Mouse (Mus musculus): ENCODE measurements around the gene Ifit2. TPM values are rescaled to one million over a fixed set of nuclear protein-coding genes. Genes with fewer than 3 reads are reported as not detected.

The Ifit2 gene
- polyA plus RNA-seq, 1 experiment from 2014 or later, result 9.0 TPM

GRCm38 (mm10) chr19:34520051-34520450 is 30.4 kb upstream of the Ifit2 start:
- Histone ChIP-seq H3K36me3 (peaks cover 22% of the 10 kb centered on the region; the same call in 1 of the 2 replicates), H3K27ac (no peak overlapping the region), H3K27me3 (no peaks in the 10 kb centered on the region), H3K4me2 (no peak overlapping the region), H3K4me3 (replicated peaks) (no peak overlapping the region), H3K9me3 (no peaks in the 10 kb centered on the region), H3K9ac (replicated peaks) (no peak overlapping the region), H3K4me1 (replicated peaks) (peaks cover 7% of the 10 kb centered on the region)
- WGBS, result 85% methylated on average over 4 of the region's 4 CpGs
- no peak for ATAC-seq (ENCODE audit: insufficient number of reproducible peaks, insufficient read depth, low FRiP score, low TSS enrichment, low read depth)

GRCm38 (mm10) chr19:34521361-34521760 is 29.1 kb upstream of the Ifit2 start:
- ATAC-seq (ENCODE audit: insufficient number of reproducible peaks, insufficient read depth, low FRiP score, low TSS enrichment, low read depth), result no peak
- Histone ChIP-seq H3K9ac (replicated peaks) (no peak overlapping the region), H3K4me2 (no peak overlapping the region), H3K27ac (no peak overlapping the region), H3K27me3 (no peaks in the 10 kb centered on the region), H3K4me3 (replicated peaks) (no peak overlapping the region), H3K9me3 (no peaks in the 10 kb centered on the region), H3K36me3 (peaks cover 22% of the 10 kb centered on the region; the same call in 1 of the 2 replicates), H3K4me1 (replicated peaks) (peaks cover 19% of the 10 kb centered on the region)
- WGBS, result 70% methylated on average over 2 of the region's 2 CpGs

GRCm38 (mm10) chr19:34521978-34522377 is 28.5 kb upstream of the Ifit2 start:
- Histone ChIP-seq H3K27ac (no peak overlapping the region), H3K4me3 (replicated peaks) (no peak overlapping the region), H3K27me3 (no peaks in the 10 kb centered on the region), H3K4me2 (no peak overlapping the region), H3K9ac (replicated peaks) (no peak overlapping the region), H3K36me3 (peaks cover 22% of the 10 kb centered on the region; the same call in 1 of the 2 replicates), H3K9me3 (no peaks in the 10 kb centered on the region), H3K4me1 (replicated peaks) (peaks cover 20% of the 10 kb centered on the region)
- ATAC-seq (ENCODE audit: insufficient number of reproducible peaks, insufficient read depth, low FRiP score, low TSS enrichment, low read depth), result no peak
- WGBS, result 91% methylated on average over 1 of the region's 1 CpGs

- Histone ChIP-seq H3K4me1 (replicated peaks) (peaks cover 20% of the 10 kb centered on the region), H3K4me3 (replicated peaks) (no peak overlapping the region), H3K9ac (replicated peaks) (no peak overlapping the region), H3K4me2 (no peak overlapping the region), H3K27me3 (no peaks in the 10 kb centered on the region), H3K9me3 (no peaks in the 10 kb centered on the region), H3K27ac (no peak overlapping the region), H3K36me3 (peaks cover 21% of the 10 kb centered on the region; the same call in 1 of the 2 replicates)
- no peak for ATAC-seq (ENCODE audit: insufficient number of reproducible peaks, insufficient read depth, low FRiP score, low TSS enrichment, low read depth)
- 89% methylated on average over 12 of the region's 12 CpGs for WGBS
These were observed 27.3 kb upstream of the Ifit2 start for GRCm38 (mm10) chr19:34523106-34523725.

- WGBS, result 40% methylated on average over 9 of the region's 9 CpGs
- no peaks in the 10 kb centered on the region for H3K27me3 ChIP-seq
- no peak for ATAC-seq (ENCODE audit: insufficient number of reproducible peaks, insufficient read depth, low FRiP score, low TSS enrichment, low read depth)
- H3K27ac ChIP-seq, result no peak overlapping the region
- H3K9ac ChIP-seq (replicated peaks), result no peak overlapping the region
- peak overlapping the region; percentile 23; the same call in 1 of the 2 replicates for H3K4me2 ChIP-seq
- peaks cover 20% of the 10 kb centered on the region for H3K4me1 ChIP-seq (replicated peaks)
- H3K4me3 ChIP-seq (replicated peaks), result no peak overlapping the region
- H3K9me3 ChIP-seq, result no peaks in the 10 kb centered on the region
- 0 out of 2 replicates have a peak, but pooled peaks cover 8% of the 10 kb centered on the region for H3K36me3 ChIP-seq
These were observed 25.8 kb upstream of the Ifit2 start for GRCm38 (mm10) chr19:34524646-34525045.

GRCm38 (mm10) chr19:34526321-34526923 is 24.1 kb upstream of the Ifit2 start:
- Histone ChIP-seq H3K9me3 (no peaks in the 10 kb centered on the region), H3K36me3 (0 out of 2 replicates have a peak, but pooled peaks cover 4% of the 10 kb centered on the region), H3K9ac (replicated peaks) (peak overlapping the region; percentile 72), H3K4me3 (replicated peaks) (peak overlapping the region; percentile 69), H3K27me3 (no peaks in the 10 kb centered on the region), H3K4me2 (peak overlapping the region; percentile 79), H3K27ac (peak overlapping the region; percentile 53; the same call in 1 of the 2 replicates), H3K4me1 (replicated peaks) (peaks cover 20% of the 10 kb centered on the region)
- no peak for ATAC-seq (ENCODE audit: insufficient number of reproducible peaks, insufficient read depth, low FRiP score, low TSS enrichment, low read depth)
- 33% methylated on average over 11 of the region's 11 CpGs for WGBS

- H3K9ac ChIP-seq (replicated peaks), result peak within 1 kb of the TSS; percentile 72
- WGBS, result 1% methylated on average over 29 of the region's 29 CpGs
- H3K4me1 ChIP-seq (replicated peaks), result peaks cover 20% of the 10 kb centered on the region
- H3K4me2 ChIP-seq, result peak within 1 kb of the TSS; percentile 79
- peak within 1 kb of the TSS; percentile 69 for H3K4me3 ChIP-seq (replicated peaks)
- H3K9me3 ChIP-seq, result no peaks in the 10 kb centered on the region
- H3K27ac ChIP-seq, result peak within 1 kb of the TSS; percentile 53; the same call in 1 of the 2 replicates
- H3K36me3 ChIP-seq, result 0 out of 2 replicates have a peak, but pooled peaks cover under 1% of the 10 kb centered on the region
- ATAC-seq (ENCODE audit: insufficient number of reproducible peaks, insufficient read depth, low FRiP score, low TSS enrichment, low read depth), result peak; percentile 100
- H3K27me3 ChIP-seq, result no peaks in the 10 kb centered on the region
These were observed 23.4 kb upstream of the Ifit2 start, which contains the start of gene Lipa for GRCm38 (mm10) chr19:34526941-34527682. Gene Lipa (minus strand): TSS chr19:34527474.

GRCm38 (mm10) chr19:34532061-34532751 is 18.3 kb upstream of the Ifit2 start:
- H3K4me1 ChIP-seq (replicated peaks), result no peaks in the 10 kb centered on the region
- no peak for ATAC-seq (ENCODE audit: insufficient number of reproducible peaks, insufficient read depth, low FRiP score, low TSS enrichment, low read depth)
- H3K9ac ChIP-seq (replicated peaks), result no peak overlapping the region
- no peaks in the 10 kb centered on the region for H3K27me3 ChIP-seq
- H3K27ac ChIP-seq, result no peak overlapping the region
- no peak overlapping the region for H3K4me3 ChIP-seq (replicated peaks)
- WGBS, result 93% methylated on average over 4 of the region's 4 CpGs
- no peak overlapping the region for H3K4me2 ChIP-seq
- H3K36me3 ChIP-seq, result no peaks in the 10 kb centered on the region
- H3K9me3 ChIP-seq, result no peaks in the 10 kb centered on the region

- WGBS, result 76% methylated on average over 1 of the region's 1 CpGs
- Histone ChIP-seq H3K4me3 (replicated peaks) (no peak overlapping the region), H3K36me3 (no peaks in the 10 kb centered on the region), H3K4me2 (no peak overlapping the region), H3K9me3 (no peaks in the 10 kb centered on the region), H3K9ac (replicated peaks) (no peak overlapping the region), H3K27ac (no peak overlapping the region), H3K27me3 (no peaks in the 10 kb centered on the region), H3K4me1 (replicated peaks) (no peaks in the 10 kb centered on the region)
- no peak for ATAC-seq (ENCODE audit: insufficient number of reproducible peaks, insufficient read depth, low FRiP score, low TSS enrichment, low read depth)
These were observed 11.1 kb upstream of the Ifit2 start for GRCm38 (mm10) chr19:34539422-34539821.

GRCm38 (mm10) chr19:34546211-34546610 is 4.3 kb upstream of the Ifit2 start:
- WGBS, result 88% methylated on average over 4 of the region's 4 CpGs
- Histone ChIP-seq H3K36me3 (no peaks in the 10 kb centered on the region), H3K27ac (no peak overlapping the region), H3K4me1 (replicated peaks) (no peaks in the 10 kb centered on the region), H3K9me3 (no peaks in the 10 kb centered on the region), H3K9ac (replicated peaks) (no peak overlapping the region), H3K4me3 (replicated peaks) (no peak overlapping the region), H3K4me2 (no peak overlapping the region), H3K27me3 (peaks cover 5% of the 10 kb centered on the region; the same call in 1 of the 2 replicates)
- no peak for ATAC-seq (ENCODE audit: insufficient number of reproducible peaks, insufficient read depth, low FRiP score, low TSS enrichment, low read depth)

GRCm38 (mm10) chr19:34547976-34548375 is 2.5 kb upstream of the Ifit2 start:
- Histone ChIP-seq H3K4me2 (no peak overlapping the region), H3K36me3 (no peaks in the 10 kb centered on the region), H3K4me3 (replicated peaks) (no peak overlapping the region), H3K27me3 (peaks cover 5% of the 10 kb centered on the region; the same call in 1 of the 2 replicates), H3K9me3 (no peaks in the 10 kb centered on the region), H3K9ac (replicated peaks) (no peak overlapping the region), H3K4me1 (replicated peaks) (peaks cover 4% of the 10 kb centered on the region), H3K27ac (no peak overlapping the region)
- ATAC-seq (ENCODE audit: insufficient number of reproducible peaks, insufficient read depth, low FRiP score, low TSS enrichment, low read depth), result no peak
- WGBS, result 29% methylated on average over 7 of the region's 7 CpGs

Data from limb, embryonic 12.5 days (tissue).